Mouse (Mus musculus) heart, postnatal 0 days (tissue): ENCODE measurements at regions not wholly inside any gene's neighbourhood (a gene's known extent, or its start where the extent isn't known, plus 50 kb on each side); places are given as distances from the start of the nearest gene placed in this dataset.
"Not testable (repeated sequence)": the region's sequence is repeated elsewhere in the genome, so short reads cannot be mapped to it uniquely, and the experiment has no call there.

Experiments
- CTCF ChIP-seq: IDR thresholded peaks from 2 replicates; pipeline ENCODE4 v1.5.1; 2016; ENCODE audit warnings: antibody characterized with exemption, control low read depth, low read depth
- EP300 ChIP-seq: IDR thresholded peaks from 2 replicates; pipeline ENCODE4 v1.6.1; 2016; ENCODE audit warnings: antibody characterized with exemption, low read depth

GRCm38 (mm10) chr6:146019699-146020098 is 88.3 kb downstream of the Sspn start:
- not testable (repeated sequence) for TF ChIP-seq CTCF, EP300
